In genomic region chr2:29934906-29935599, GRCm38 (mm10) we compare ENCODE assay signal across 8 mouse cellular contexts. TPM values are rescaled to one million over a fixed set of nuclear protein-coding genes. Genes with fewer than 3 reads are reported as not detected.
DNase-seq lines count a peak whose midpoint lies in the region; ATAC-seq lines count a peak whose summit lies in the region.

TSS of gene Gle1 (plus strand) at chr2:29935426.

- no peaks in the 10 kb centered on the region for H3K27me3 ChIP-seq in hindbrain, embryonic 14.5 days (ENCODE audit: control insufficient read depth, insufficient read depth, low read length)

- DNase-seq in R1 (ENCODE audit: low read depth, low spot score) = peak; percentile 95
- DNase-seq in cerebellum, postnatal 25 days = peak; percentile 97 to 98
- peak; percentile 90 to 96 for DNase-seq in frontal cortex, postnatal 25 days (ENCODE audit: low spot score in 2 of 2)
- DNase-seq in hindbrain, embryonic 14.5 days (ENCODE audit: low spot score) = peak; percentile 98
- peak; percentile 96 to 97 for DNase-seq in layer of hippocampus, postnatal 36 days
- DNase-seq in lung, postnatal 36 days = peak; percentile 97
- peak; percentile 96 for DNase-seq in retina, postnatal 1 day
- peak; percentile 95 to 97 for DNase-seq in urinary bladder, adult 18-20 months (ENCODE audit: low spot score in 2 of 2)

- WGBS in hindbrain, embryonic 14.5 days = 3% methylated on average over 44 of the region's 44 CpGs

- ATAC-seq in hindbrain, embryonic 14.5 days (ENCODE audit: low FRiP score) = peak; percentile 97

- H3K4me3 ChIP-seq in hindbrain, embryonic 14.5 days (replicated peaks; ENCODE audit: low read length) = peak within 1 kb of the TSS; percentile 93

- peaks cover 7% of the 10 kb centered on the region for H3K4me1 ChIP-seq in hindbrain, embryonic 14.5 days (replicated peaks; ENCODE audit: control insufficient read depth, insufficient read depth, low read length)

- peak within 1 kb of the TSS; percentile 72 for H3K9ac ChIP-seq in hindbrain, embryonic 14.5 days

- peak within 1 kb of the TSS; percentile 80 for H3K4me2 ChIP-seq in hindbrain, embryonic 14.5 days (replicated peaks)

- H3K27ac ChIP-seq in hindbrain, embryonic 14.5 days = peak within 1 kb of the TSS; percentile 93

- no peaks in the 10 kb centered on the region for H3K9me3 ChIP-seq in hindbrain, embryonic 14.5 days (ENCODE audit: control insufficient read depth, low read length)

- H3K36me3 ChIP-seq in hindbrain, embryonic 14.5 days (replicated peaks; ENCODE audit: control insufficient read depth, insufficient read depth) = peaks cover 53% of the 10 kb centered on the region

RNA-seq across cellular contexts. Expression of gene Gle1, which starts in this region (rescaled TPM):
- polyA plus RNA-seq in hindbrain, embryonic 14.5 days (2014; fragmentation: Nextera tagmentation; extraction: Ambion mirVana) = 53.5 and 53.7 TPM in 2 replicates
- 10 to 100 TPM; 38.7 to 45.5 TPM for total RNA-seq in layer of hippocampus, postnatal 36 days (2021)

Comparison
In these comparisons a context has a peak if more than half of its experiments do, and no peak if none do; other contexts are left out.
1. Peak in every context shown above with its lines: DNase-seq, ATAC-seq, H3K4me3 ChIP-seq and H3K27ac ChIP-seq.